Mouse (Mus musculus) layer of hippocampus, adult 18-20 months (tissue): ENCODE results near the gene Ankrd52. TPM values are rescaled to one million over a fixed set of nuclear protein-coding genes. Genes with fewer than 3 reads are reported as not detected.

ENCODE experiments used
- DNase-seq, 2 experiments: peaks; one replicate each; pipeline ENCODE4 v3.0.0; 2022; ENCODE audit warnings: low spot score in 2 of 2
- total RNA-seq, 2 experiments: library from RNA; stranded (reverse); gene quantifications; 2 replicates each; pipeline ENCODE4 v1.2.3; 2021

The Ankrd52 gene
- total RNA-seq, 2 experiments from 2014 or later: 45.4 to 49.6 TPM

DNA sequence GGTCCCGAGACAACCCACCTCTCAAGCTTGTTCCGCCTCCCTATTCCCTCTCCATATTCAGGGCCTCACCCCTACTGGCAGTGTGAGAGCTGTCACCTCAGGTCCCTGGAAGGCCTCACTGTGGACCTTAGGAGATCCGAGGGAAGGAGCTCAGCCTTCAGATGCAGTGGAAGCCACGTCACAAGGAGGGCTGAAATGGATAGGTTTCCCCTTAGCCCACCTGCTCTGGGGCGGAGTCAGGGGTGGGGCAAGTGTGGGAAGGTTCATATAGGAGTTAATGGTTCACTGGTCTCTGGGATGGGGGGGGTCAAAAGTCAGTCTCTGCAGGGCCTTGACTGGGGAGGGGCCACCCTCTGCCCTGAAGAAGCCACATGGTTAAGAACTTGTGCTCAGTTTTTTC is 23.4 kb downstream of the Ankrd52 start:
- no peak for DNase-seq

DNA sequence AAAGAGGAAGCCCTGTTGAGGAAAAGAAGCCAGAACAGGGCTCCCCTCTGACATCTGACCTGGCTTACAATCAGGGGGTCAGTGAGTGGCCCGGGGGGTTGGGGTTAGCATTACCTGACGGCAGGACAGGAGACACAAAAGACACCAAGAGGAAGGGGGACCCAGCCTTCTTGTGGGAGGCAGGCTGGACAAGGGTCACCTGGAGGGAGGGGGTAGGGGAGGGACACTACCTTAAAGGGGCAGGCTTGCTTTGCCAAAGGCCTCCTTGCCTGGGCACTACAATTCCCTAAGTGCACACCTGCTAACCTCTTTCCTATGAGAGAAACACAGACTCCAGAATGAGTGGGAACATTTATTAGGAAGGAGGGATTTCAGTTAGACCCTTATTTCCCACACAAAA is 24.1 kb downstream of the Ankrd52 start, which contains the start of gene Slc39a5:
TSS of gene Slc39a5 (minus strand) at position 174 of the 400 bp plus-strand sequence.
- DNase-seq: no peak

DNA sequence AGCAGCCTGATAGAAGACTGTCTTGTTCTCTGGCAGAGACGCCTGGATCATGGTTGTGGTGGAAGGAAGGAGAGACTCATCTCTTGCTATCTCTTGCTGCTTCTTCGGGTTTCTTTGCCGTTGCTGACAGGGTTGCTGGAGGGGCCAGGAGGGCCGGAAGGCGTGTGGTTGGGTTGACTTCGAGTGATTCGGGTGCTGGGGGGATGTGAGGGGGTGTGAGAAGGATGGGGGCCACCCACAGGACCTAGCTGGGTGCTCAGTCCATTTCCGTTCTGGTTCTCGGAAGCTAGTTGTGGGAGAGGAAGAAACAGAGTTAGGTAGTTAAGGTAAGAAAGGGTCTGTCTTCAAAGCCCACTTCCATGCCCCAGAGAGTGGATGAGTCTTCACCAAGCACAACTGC is 24.7 kb downstream of the Ankrd52 start:
- no peak for DNase-seq

DNA sequence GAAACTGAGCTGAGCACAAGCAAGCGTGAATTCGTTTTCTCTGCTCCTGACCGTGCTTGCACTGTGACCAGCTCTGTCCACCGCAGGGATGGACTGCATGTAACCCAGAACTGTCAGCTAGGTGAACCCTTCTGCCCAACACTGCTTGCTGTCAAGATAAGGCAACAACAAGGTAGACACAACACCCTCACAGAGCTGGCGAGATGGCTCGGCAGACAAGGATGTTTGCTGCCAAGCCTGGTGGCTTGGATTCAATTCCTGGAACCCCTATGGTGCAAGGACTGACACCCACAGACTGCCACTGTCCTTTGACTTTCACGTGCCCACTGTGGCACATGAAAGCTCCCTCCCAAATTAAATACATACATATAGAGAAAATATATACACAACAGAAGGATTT is 27.0 kb downstream of the Ankrd52 start:
- no peak for DNase-seq

DNA sequence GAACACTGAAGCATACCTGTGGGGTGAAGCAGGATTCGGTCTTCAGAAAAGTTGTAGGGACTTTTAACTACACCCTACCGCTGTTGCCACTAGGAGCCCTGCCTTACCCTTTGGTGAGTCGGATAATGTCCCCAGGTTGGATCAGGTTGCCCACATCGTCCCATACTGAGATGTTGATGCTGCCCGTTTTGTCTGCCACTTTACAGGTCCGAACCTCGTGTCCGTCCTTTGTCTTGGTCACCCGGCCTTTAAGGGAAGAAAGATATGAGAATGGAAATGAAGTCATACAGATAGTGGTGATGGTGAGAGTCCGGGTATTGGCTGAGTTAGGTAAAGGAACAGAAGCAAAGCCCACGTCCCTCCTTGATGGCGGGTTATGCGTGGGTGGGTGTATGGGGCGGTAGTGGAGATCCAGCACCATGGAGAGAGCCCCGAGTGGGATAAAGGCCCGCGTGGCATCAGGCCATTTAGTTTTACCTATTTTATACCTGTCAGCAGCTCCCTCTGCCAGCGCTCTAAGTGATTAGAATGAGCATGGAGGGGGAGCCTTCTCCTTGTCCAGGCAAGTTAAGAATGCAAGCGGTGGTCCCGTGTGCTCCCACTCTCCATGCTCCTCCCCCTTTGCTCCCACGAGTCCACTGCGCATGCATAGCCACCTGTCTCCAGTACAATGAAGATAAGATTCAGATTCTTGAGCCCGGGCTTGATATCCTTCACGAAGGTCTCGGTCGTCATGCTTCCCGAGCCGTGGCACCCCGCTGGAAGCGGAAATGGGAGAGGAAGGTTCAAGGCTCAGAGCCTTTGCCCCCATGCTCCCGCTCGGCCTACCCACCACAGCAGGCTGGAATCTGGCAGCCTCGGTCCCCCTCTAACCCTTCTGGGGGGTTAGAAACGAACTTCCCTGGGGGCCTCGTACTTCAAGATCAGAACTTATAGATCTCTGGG is 31.9 kb downstream of the Ankrd52 start:
- DNase-seq: peak; percentile 51 to 59

DNA sequence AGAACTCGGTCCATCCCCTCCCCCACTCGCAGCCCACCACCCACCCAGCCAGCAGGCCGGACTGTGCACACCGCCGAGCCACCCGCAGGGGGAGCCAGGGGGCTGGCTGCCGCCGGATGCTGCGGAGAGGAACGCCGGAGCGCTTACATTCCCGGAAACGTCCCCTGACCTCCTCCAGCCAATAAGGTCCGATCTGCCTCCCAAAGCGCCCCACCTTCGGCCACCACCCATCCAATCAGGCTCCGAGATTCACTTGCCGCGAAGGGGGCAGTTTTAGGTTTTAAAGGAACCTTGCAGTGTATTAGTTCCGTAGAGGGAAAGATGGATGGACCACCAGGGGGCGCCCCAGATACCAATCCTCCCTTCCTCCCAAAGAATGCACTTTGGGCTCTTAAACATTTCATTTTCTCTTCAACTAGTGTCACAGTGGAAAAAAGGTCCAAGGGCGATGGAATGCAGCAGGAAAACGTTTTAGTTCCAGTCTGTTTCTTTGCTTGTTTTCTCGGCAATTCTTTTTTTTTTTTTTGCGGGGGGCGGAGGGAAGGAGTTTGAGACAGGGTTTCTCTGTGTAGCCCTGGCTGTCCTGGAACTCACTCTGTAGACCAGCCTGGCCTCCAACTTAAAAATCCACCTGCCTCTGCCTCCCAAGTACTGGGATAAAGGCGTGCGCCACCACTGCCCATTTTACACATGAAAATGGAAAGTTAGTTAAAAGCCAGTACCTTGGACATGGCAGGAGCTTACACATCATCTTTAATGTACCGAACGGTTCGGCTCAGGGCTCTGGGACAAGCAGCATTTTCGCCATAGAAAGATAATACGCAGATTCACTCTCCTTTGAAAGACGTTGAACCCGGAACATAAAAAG is 33.0 kb downstream of the Ankrd52 start:
- DNase-seq: peak; percentile 97 to 99

DNA sequence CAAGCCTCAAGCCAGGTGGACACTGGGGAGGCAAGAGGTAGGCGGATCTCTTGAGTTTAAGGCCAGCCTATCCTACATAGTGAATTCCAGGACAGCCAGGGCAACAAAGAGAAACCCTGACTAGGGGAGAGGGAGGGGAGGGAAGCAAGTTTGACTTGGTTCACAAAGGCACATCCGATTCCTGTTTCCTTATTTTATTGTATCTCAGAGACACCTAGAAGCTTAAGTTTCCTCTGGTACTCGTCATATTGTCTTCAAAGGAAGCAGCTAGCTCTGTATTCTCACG is 33.6 kb downstream of the Ankrd52 start:
- DNase-seq: no peak

DNA sequence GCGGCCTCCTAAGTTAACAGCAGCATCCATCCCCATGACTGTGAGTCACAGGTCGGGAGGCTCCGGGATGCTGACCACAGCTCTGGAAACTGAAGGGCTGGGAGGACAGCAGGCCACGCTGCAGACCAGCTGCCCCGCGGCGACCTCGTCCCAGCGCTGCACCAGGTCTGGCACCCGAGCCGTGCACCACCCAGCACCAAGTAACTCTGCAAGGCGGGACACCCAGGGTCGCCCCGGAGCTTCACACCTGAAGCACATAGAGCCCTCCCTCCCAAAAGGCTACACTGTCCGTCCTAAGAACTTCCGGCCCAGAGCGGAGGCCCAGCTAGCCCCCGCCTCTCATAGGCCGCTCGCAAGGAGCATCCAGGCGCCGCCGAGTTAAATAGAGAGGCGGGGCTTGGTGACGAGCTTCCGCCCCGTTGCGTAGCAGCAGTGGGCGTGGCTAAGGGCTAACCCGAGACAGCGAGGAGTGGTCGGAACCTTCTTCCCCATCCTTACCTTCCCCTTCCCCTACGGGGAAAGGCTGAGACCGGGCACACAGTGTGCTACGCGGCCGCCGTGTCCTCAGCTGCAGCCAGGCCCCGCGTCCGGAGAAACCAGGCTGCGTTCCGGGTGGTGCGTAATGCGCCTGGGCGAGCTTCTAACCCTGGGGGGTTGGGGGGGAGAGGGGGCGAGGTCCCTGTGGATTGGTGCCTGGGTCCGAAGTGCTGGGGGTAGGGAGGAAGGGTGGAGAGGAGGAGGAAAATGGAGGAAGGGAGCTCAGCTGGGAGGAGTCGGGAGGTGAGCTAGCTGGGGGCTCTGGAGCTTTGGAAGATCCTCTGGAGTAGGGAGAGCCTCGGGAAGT is 34.5 kb downstream of the Ankrd52 start, which contains the start of the genes Nabp2 and Rnf41:
TSS of gene Nabp2 (minus strand) at position 282 of the 844 bp plus-strand sequence.
TSS of gene Rnf41 (plus strand) at position 447 of the 844 bp plus-strand sequence.
- DNase-seq: peak; percentile 93 to 96

DNA sequence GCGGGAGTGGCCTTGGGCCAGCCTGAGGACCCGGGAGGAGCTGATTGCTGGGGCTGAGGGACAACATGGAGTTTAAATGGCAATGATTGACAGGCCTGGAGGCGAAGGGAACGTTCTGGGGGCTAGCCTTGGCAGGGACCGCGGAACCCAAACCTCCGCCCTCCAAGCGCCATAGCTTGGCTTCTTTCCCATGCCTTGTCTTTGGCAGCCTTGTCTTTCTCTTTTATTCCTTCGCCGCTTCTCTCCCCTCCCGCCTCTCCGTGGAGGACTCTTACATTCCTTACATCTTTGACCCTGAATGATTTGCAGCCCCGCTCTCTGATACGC is 35.1 kb downstream of the Ankrd52 start:
- DNase-seq: peak in 1 of 2 experiments; percentile 32

DNA sequence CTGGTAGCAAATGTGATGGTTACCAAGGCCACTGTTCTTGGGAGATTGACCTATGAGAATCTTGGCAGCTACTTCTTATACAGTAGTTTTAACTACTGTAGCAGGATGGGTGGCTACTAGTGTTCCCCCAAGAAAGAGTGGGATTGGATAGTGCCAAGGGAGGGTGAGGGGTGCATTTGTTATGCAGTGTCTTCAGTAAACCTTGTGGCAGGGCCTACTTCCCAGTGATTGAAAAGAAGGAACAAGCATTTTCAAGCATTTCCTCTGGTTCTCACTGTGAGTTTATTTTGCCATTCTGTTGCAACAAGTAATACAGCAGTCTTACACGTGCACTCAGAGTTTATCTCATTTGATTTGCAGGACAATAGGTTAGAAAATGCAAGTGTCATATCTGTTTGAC is 35.6 kb downstream of the Ankrd52 start:
- DNase-seq: no peak

DNA sequence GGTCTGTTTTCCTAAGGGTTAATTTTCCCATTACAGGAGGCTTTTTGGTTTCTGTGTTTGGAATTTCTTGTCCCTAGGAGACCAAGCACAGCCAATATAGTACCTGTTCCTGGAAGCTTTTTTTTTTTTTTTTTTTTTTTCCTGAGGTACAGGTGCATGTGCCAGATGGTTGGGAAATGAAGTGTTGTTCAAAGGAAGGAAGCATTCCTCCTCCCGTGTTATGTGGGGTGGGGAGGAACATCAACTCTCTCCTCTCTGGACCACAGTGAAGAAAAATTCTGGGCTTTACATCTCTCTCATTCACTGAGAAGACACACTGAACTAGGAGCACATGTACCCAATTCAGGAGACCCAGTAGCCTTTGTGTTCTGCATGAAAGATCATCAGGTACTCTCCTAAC is 36.2 kb downstream of the Ankrd52 start:
- no peak for DNase-seq

DNA sequence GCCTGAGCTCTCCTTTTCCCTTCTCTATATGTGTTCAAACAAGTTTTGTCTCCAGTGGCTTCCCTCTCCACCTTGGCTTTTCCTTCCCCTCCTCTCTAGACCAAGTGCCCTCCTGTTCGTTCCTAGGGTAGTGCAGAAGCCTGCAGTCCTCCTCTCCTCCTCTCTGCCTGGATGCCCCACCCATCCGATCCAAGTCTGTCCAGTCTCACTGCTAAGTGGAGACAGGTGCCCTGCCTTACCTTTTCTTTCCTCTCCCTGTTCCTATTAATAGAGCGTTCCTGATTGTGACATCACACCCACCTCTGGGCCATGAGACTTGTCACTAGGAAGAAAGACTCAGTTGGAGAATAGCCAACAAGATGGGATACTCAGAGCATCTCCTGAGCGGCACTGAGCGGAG is 37.9 kb downstream of the Ankrd52 start:
- no peak for DNase-seq

DNA sequence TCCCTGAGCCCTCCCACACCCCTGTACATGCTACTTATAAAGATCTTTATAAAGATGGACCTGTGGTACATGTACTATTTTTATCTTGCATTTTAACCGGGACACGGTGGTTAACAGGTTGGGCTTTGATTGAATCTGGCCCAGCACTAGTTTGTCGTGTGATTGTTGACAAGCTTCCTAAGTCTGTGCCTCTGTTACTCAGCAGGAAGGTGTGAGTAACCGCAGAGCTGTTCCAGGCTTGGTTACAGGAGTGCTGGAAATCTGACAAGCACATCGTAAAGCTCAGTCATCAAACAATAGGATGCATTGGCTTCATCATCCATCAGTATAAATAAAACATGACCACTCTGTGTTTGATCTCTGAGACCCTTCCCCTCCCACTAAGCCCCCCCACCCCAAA is 45.5 kb downstream of the Ankrd52 start:
- DNase-seq: no peak

DNA sequence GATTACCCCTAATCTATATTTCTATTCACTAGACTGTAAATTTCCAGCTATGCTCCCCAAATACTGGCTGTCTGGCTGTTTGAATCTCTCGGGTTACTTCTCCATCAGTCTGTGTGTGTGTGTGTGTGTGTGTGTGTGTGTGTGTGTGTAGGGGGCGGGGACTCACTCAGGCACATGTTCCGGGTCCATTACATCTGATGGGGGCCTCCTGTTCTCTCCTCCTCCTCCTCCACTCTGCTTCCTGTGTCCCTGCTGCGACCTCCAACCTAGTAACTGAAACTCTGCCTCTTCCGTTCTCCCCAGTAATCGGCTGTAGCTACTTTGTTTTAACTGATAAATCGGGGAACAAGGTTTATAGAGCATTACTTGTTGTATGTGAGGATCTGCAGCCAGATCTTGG is 47.7 kb downstream of the Ankrd52 start:
- no peak for DNase-seq

DNA sequence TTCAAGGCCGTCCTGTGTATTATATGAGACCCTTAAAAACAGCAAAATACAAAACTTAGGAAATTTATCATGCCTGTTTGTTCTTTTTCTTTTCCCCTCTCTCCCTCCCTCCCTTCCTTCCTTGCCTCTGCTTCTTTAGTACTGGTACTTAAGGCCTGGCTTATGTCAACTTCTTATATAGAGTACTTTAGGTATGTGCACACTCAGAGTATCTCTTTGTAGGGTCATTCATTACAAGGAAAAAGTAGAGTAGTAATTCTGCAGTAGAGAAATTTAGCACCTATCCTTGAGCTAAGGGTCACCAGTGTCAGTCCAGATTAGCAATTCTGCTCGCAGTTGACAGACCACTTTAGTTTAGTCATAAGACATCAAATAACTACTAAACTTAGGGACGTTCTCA is 48.3 kb downstream of the Ankrd52 start:
- DNase-seq: no peak

DNA sequence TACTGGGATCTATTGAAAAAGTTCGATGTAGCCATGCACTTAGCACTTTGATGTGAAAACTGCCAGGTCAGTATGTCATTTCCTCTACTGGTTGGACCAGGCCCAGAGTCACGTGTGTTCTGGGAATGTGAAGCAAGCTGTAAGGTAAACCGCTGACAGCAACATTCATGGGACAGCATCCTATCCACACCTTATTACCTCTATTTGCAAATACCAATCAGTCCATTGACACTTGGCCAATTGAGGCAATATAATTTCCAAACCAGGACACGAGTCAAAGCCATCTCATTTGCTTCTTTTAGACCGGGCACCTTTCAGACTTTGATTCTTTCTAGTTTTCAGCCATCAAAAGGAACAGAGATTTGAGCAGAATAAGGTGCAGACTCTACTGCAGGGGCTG is 52.1 kb downstream of the Ankrd52 start:
- DNase-seq: no peak

DNA sequence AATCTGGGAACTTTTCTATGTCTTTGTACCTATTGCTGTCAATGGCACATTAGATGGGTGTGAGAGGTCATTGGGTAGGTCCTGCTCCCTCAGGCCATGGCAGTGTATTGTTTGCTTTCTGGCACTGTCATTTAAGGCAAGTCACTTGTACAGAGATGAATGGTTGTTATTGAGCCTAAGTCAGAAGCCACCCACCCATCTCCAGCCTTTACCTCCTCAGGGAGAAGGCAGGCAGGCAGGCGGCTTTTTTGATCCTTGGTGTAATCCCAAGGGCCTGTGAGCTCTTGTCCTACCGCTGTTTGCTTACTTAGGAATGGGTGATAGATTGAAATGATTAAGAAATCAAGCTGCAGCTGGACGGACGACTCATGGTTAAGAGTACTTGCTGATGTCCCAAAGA is 52.5 kb downstream of the Ankrd52 start:
- no peak for DNase-seq

DNA sequence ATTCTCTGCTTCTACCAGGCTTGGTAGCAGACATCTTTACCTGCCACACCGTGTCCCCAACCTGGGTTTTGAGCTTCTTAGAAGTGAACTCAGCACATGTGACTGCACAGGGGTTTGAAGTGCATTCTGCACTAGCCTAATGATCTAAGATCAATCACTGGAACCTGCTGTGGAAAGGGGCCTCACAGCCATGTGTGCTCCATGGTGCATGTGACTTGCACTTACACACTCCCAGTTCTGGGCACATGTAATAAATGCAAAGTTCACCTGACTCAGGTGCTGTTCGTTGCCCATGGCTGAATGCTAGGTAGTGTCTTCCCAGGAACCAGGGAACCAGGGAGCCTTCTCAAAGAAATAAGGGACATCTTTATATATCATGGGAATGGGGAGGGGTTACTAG is 56.5 kb downstream of the Ankrd52 start:
- DNase-seq: no peak

DNA sequence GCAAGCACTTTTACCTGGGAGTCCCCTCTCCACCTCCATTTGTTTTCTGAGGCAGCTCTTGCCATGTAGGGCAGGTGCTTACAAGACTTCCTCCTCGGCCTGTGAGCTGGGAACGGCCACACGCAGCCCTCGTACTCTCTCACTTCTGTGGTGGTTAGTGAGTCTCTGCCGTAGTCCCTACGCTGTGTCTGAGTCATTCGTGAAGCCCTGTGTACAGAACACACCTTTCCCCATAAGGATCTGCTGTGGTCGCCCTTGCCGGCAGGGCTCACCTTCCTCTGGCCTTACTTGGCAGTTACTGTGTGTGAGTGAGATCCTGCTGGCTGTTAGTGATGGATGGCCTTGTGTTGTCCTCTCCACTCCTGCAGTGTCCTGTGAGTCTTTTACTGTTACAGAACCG is 57.8 kb downstream of the Ankrd52 start:
- no peak for DNase-seq

DNA sequence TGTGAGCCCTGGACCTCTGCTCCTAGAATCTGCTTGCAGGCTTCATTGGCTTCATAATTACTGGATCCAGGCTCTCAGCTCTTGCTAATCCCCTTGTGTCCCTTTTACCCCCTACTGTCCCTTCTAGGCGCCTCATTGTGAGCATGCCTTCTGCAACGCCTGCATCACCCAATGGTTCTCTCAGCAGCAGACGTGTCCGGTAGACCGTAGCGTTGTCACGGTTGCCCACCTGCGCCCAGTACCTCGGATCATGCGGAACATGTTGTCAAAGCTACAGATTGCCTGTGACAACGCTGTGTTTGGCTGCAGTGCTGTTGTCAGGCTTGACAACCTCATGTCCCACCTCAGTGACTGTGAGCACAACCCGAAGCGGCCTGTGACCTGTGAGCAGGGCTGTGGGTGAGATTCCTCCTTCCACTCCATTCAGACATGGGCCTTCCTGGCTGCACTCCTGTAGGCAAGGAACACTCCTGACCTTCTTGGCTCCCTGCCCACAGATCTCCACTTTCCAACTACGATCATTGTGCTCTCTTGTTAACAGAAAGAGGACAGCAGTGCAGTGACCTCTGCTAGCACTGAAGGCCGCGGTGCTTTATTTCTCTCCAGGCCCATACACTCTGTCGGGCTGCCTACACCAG is 58.4 kb downstream of the Ankrd52 start:
- no peak for DNase-seq

DNA sequence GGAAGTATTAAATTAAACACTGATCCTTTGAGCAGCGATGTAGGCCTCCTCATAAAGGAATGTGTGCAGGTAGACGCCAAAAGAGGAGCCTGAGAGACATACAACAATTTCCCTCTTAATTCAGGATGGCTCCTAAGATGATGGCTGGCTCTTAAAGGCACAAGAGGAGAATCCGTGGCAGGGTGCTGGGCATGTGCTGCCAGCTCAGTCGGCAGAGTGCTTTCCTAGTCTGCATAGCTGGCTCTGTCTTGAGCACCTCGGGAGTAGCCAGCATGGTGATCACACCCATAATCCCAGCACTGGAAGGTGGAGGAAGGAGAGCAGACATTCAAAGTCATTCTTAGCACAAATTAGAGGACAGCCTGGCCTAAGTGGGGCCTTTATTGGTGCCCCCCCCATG is 59.0 kb downstream of the Ankrd52 start:
- DNase-seq: no peak
